Mouse (Mus musculus): ENCODE data around the gene Gpr158. TPM values are rescaled to one million over a fixed set of nuclear protein-coding genes. Genes with fewer than 3 reads are reported as not detected.

Gene Gpr158
- polyA plus RNA-seq, 1 experiment from 2014 or later: 0.22 TPM

Other genes starting within 250 kb of the Gpr158 start
- 1.6 and 3.0 TPM in 2 replicates for gene Enkur, start 162.2 kb upstream of the Gpr158 start, polyA plus RNA-seq (2016; fragmentation: Nextera tagmentation; extraction: Ambion mirVana)
- 15.1 and 15.4 TPM in 2 replicates for gene Thnsl1, start 161.8 kb upstream of the Gpr158 start, polyA plus RNA-seq (2016; fragmentation: Nextera tagmentation; extraction: Ambion mirVana)

All from hindbrain, embryonic 10.5 days (tissue).